Mouse (Mus musculus) heart, postnatal 0 days (tissue): ENCODE measurements around the gene Zkscan4.
"Not testable (repeated sequence)": the region's sequence is repeated elsewhere in the genome, so short reads cannot be mapped to it uniquely, and the experiment has no call there.

Experiments
- CTCF ChIP-seq: IDR thresholded peaks from 2 replicates; pipeline ENCODE4 v1.5.1; 2016; ENCODE audit warnings: antibody characterized with exemption, control low read depth, low read depth
- EP300 ChIP-seq: IDR thresholded peaks from 2 replicates; pipeline ENCODE4 v1.6.1; 2016; ENCODE audit warnings: antibody characterized with exemption, low read depth

DNA sequence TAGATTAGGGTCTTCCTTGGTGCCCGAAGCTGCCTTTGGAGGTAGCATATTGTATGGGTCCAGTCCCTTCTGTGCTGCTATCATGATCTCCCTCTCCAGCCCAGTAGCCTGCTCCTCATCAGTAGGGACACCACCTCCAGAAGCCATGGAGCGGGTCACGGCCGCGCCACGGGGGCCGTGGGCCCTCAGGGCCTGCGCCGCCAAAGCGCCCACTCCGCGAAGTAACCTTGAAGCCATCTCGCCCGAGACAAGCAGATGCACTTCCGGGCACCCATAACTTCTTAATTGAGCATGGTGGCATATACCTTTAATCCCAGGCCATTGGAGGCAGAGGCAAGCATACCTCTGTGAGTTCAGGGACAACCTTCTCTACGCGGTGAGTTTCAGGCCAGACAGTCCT, 22.5 kb downstream of the Zkscan4 start, which contains the start of gene Gm11273:
- not testable (repeated sequence) for TF ChIP-seq EP300, CTCF
